Mouse (Mus musculus) kidney, adult 11 months (tissue): Measurements from ENCODE around the gene Plxna2.

Source experiments
- DNase-seq: peaks from one replicate; pipeline ENCODE4 v3.0.0; 2022

Plxna2 gene

GRCm38 (mm10) chr1:194665715-194666114 is 47.7 kb downstream of the Plxna2 start:
- DNase-seq, result no peak

- peak; percentile 55 for DNase-seq
These were observed 53.9 kb downstream of the Plxna2 start for GRCm38 (mm10) chr1:194671783-194672524.

GRCm38 (mm10) chr1:194672525-194672894 is 54.5 kb downstream of the Plxna2 start:
- no peak for DNase-seq

GRCm38 (mm10) chr1:194673229-194673628 is 55.2 kb downstream of the Plxna2 start:
- no peak for DNase-seq

- peak; percentile 46 for DNase-seq
These were observed 57.3 kb downstream of the Plxna2 start for GRCm38 (mm10) chr1:194675106-194675890.

GRCm38 (mm10) chr1:194675891-194676200 is 57.8 kb downstream of the Plxna2 start:
- no peak for DNase-seq

GRCm38 (mm10) chr1:194677878-194678277 is 59.9 kb downstream of the Plxna2 start:
- peak; percentile 70 for DNase-seq

- DNase-seq, result no peak
These were observed 61.1 kb downstream of the Plxna2 start for GRCm38 (mm10) chr1:194679147-194679546.

- DNase-seq, result no peak
These were observed 62.1 kb downstream of the Plxna2 start for GRCm38 (mm10) chr1:194680136-194680535.

- no peak for DNase-seq
These were observed 64.0 kb downstream of the Plxna2 start for GRCm38 (mm10) chr1:194682021-194682420.

- DNase-seq, result no peak
These were observed 65.1 kb downstream of the Plxna2 start for GRCm38 (mm10) chr1:194683132-194683531.

GRCm38 (mm10) chr1:194685896-194686295 is 67.9 kb downstream of the Plxna2 start:
- no peak for DNase-seq

GRCm38 (mm10) chr1:194687746-194688145 is 69.7 kb downstream of the Plxna2 start:
- no peak for DNase-seq

- no peak for DNase-seq
These were observed 70.1 kb downstream of the Plxna2 start for GRCm38 (mm10) chr1:194688161-194688560.

GRCm38 (mm10) chr1:194693063-194693462 is 75.0 kb downstream of the Plxna2 start:
- no peak for DNase-seq

GRCm38 (mm10) chr1:194693488-194693887 is 75.5 kb downstream of the Plxna2 start:
- no peak for DNase-seq

GRCm38 (mm10) chr1:194694805-194695204 is 76.8 kb downstream of the Plxna2 start:
- DNase-seq, result no peak

- no peak for DNase-seq
These were observed 79.4 kb downstream of the Plxna2 start for GRCm38 (mm10) chr1:194697439-194697838.

- no peak for DNase-seq
These were observed 81.3 kb downstream of the Plxna2 start for GRCm38 (mm10) chr1:194699321-194699720.

- DNase-seq, result no peak
These were observed 85.2 kb downstream of the Plxna2 start for GRCm38 (mm10) chr1:194703235-194703634.

GRCm38 (mm10) chr1:194704171-194704855 is 86.3 kb downstream of the Plxna2 start:
- DNase-seq, result no peak

- no peak for DNase-seq
These were observed 88.5 kb downstream of the Plxna2 start for GRCm38 (mm10) chr1:194706566-194706965.

GRCm38 (mm10) chr1:194712373-194712772 is 94.4 kb downstream of the Plxna2 start:
- DNase-seq, result no peak
